Comparison of ENCODE assay signal across 10 mouse cellular contexts in genomic region chr7:115597376-115597775, GRCm38 (mm10).
DNase-seq lines count a peak whose midpoint lies in the region; ATAC-seq lines count a peak whose summit lies in the region.
"Had no signal": no experiment of that assay in that cellular context is flagged by ENCODE, and none has a peak within 500 bp of the region (broad histone marks: within the 10 kb centered on the region; RNA-seq: fewer than 3 reads in every experiment).

No protein-coding gene starts in this region.

- no peak overlapping the region for H3K9ac ChIP-seq in midbrain, embryonic 11.5 days (ENCODE audit: low read length)
- no peak overlapping the region for H3K9ac ChIP-seq in midbrain, embryonic 16.5 days (ENCODE audit: low read depth, low read length)
- H3K9ac ChIP-seq: midbrain, embryonic 13.5 days had no signal

- no peak overlapping the region for H3K4me2 ChIP-seq in midbrain, embryonic 11.5 days
- no peak overlapping the region for H3K4me2 ChIP-seq in midbrain, embryonic 16.5 days (ENCODE audit: low read length)
- H3K4me2 ChIP-seq: midbrain, embryonic 13.5 days had no signal

- peak; percentile 7 for DNase-seq in adrenal gland, postnatal 14 days
- no peak for DNase-seq in adrenal gland, adult 18-20 months (ENCODE audit: low spot score in 2 of 2)
- DNase-seq in midbrain, embryonic 11.5 days (ENCODE audit: low spot score, missing footprints): peak; percentile 83
- DNase-seq in left cerebral cortex, adult 18-20 months (ENCODE audit: low spot score in 2 of 2): peak; percentile 24 to 57
- DNase-seq in telencephalon, adult 2 months (ENCODE audit: low read depth, low spot score): peak; percentile 32
- DNase-seq in cerebellum, adult 8-10 months: no peak
- no peak for DNase-seq in cerebellum, postnatal 4 days (ENCODE audit: low spot score in 2 of 2)
- DNase-seq: cerebellum, adult 9-10 months had no signal

- H3K27ac ChIP-seq in midbrain, embryonic 11.5 days (ENCODE audit: low read depth, low read length): no peak overlapping the region
- H3K27ac ChIP-seq in midbrain, embryonic 16.5 days (ENCODE audit: low read length): no peak overlapping the region
- H3K27ac ChIP-seq: midbrain, embryonic 13.5 days had no signal

- H3K9me3 ChIP-seq in midbrain, embryonic 11.5 days (ENCODE audit: control insufficient read depth, low read length): no peaks in the 10 kb centered on the region
- H3K9me3 ChIP-seq in midbrain, embryonic 16.5 days (replicated peaks; ENCODE audit: control insufficient read depth, low read length, poor library complexity, severe bottlenecking): no peaks in the 10 kb centered on the region

- no peaks in the 10 kb centered on the region for H3K36me3 ChIP-seq in midbrain, embryonic 11.5 days (ENCODE audit: control insufficient read depth, insufficient read depth, low read length)
- no peaks in the 10 kb centered on the region for H3K36me3 ChIP-seq in midbrain, embryonic 16.5 days (ENCODE audit: control insufficient read depth, insufficient read depth, low read length)
- H3K36me3 ChIP-seq: midbrain, embryonic 13.5 days had no signal

- H3K27me3 ChIP-seq in midbrain, embryonic 11.5 days (ENCODE audit: control insufficient read depth, insufficient read depth, low read length): no peaks in the 10 kb centered on the region
- H3K27me3 ChIP-seq in midbrain, embryonic 16.5 days (ENCODE audit: control insufficient read depth, insufficient read depth, low read depth, low read length): no peaks in the 10 kb centered on the region
- H3K27me3 ChIP-seq: midbrain, embryonic 13.5 days had no signal

- peaks cover 9% of the 10 kb centered on the region; the same call in 1 of the 2 replicates for H3K4me1 ChIP-seq in midbrain, embryonic 11.5 days (ENCODE audit: control insufficient read depth, insufficient read depth, low read length)
- H3K4me1 ChIP-seq in midbrain, embryonic 16.5 days (ENCODE audit: control insufficient read depth, insufficient read depth, low read length): peaks cover 2% of the 10 kb centered on the region; the same call in 1 of the 2 replicates

- H3K4me3 ChIP-seq in midbrain, embryonic 11.5 days (ENCODE audit: low read depth, low read length): no peak overlapping the region
- H3K4me3 ChIP-seq in midbrain, embryonic 16.5 days (ENCODE audit: low read depth, low read length): no peak overlapping the region
- H3K4me3 ChIP-seq: midbrain, embryonic 13.5 days had no signal

- no peak for ATAC-seq in midbrain, embryonic 11.5 days (ENCODE audit: low FRiP score)
- ATAC-seq in midbrain, embryonic 16.5 days: no peak
- ATAC-seq: midbrain, embryonic 13.5 days had no signal

- 60% methylated on average over 6 of the region's 6 CpGs for WGBS in midbrain, embryonic 11.5 days
- 48% methylated on average over 6 of the region's 6 CpGs for WGBS in midbrain, embryonic 16.5 days

Comparison
In these comparisons a context has a peak if more than half of its experiments do, and no peak if none do; other contexts are left out.
1. DNase-seq: peak in adrenal gland, postnatal 14 days (single experiment), midbrain, embryonic 11.5 days (single experiment), left cerebral cortex, adult 18-20 months (2 of 2) and telencephalon, adult 2 months (single experiment); none in adrenal gland, adult 18-20 months (0 of 2), cerebellum, adult 8-10 months (single experiment) and cerebellum, postnatal 4 days (0 of 2).